Mouse (Mus musculus): ENCODE results near the gene Zdhhc5. TPM values are rescaled to one million over a fixed set of nuclear protein-coding genes. Genes with fewer than 3 reads are reported as not detected.

Zdhhc5 gene
- total and polyA plus RNA-seq, 3 experiments: 25.4 to 45.5 (median 37.7) TPM

DNA sequence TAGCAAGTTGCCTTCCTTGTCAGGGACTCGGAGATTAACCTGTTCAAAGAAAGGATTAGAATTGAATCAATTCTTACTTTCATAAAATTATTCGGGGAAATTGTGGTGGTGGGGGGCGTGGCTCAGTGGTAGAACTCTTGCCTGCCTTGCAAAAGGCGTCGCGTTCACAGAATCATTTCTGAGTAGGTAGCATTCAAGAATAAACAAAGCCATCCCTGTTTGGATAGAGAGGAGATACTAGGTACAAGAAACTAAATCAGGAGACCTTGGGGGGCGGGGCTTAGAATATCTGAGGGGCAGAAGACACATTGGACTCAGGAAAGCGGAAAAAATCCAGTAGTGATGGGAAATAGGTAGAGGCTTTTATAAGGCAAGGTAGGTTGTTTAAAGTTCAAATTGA is 36.0 kb downstream of the Zdhhc5 start, which contains the start of gene Tmx2:
Tmx2 (minus strand) TSS at position 125 of the 400 bp plus-strand sequence.
- Histone ChIP-seq H3K9ac (ENCODE audit: insufficient read depth, low read depth) (peak within 1 kb of the TSS; percentile 75), H3K4me1 (ENCODE audit: control insufficient read depth in 1 of 2, insufficient read depth in 2 of 2) (peaks cover 0 to 26% of the 10 kb centered on the region in 2 experiments; a peak in 2 of 4 replicates), H3K27me3 (replicated peaks) (no peaks in the 10 kb centered on the region), H3K36me3 (replicated peaks in 1 of 2; ENCODE audit: control insufficient read depth in 1 of 2, insufficient read depth in 1 of 2, low read length in 1 of 2) (peaks cover 16 to 45% of the 10 kb centered on the region in 2 experiments), H3K79me2 (replicated peaks; ENCODE audit: control insufficient read depth, extremely low read depth, insufficient read depth, poor library complexity, severe bottlenecking) (peaks cover 27% of the 10 kb centered on the region), H3K4me2 (ENCODE audit: insufficient read depth, low read depth, poor library complexity, severe bottlenecking) (peak within 1 kb of the TSS; percentile 87), H3K27ac (ENCODE audit: insufficient read depth, low read depth) (peak within 1 kb of the TSS; percentile 25; the same call in 1 of the 2 replicates), H3K9me3 (replicated peaks; ENCODE audit: low read length) (no peaks in the 10 kb centered on the region), H3K4me3 (replicated peaks in 1 of 3; ENCODE audit: low read depth in 2 of 3, low read length in 2 of 3, poor library complexity in 1 of 3) (peak within 1 kb of the TSS; percentile 95 to 99 (median 96))
- in situ Hi-C loops (cut with MboI; ENCODE audit: low pct_ligation_motif_present, low pct_unique_long_range_greater_than_20kb, low sequenced_read_pairs): no loop called here
- no peak for DNase-seq (ENCODE audit: extremely low read depth)
- TF ChIP-seq POLR2AphosphoS2 (IDR thresholded peaks at IDR 0.05; ENCODE audit: low read depth, low read length) (no peak), USF2 (conservative IDR thresholded peaks at IDR 0.05; ENCODE audit: low read depth, low read length) (no peak), BHLHE40 (IDR thresholded peaks at IDR 0.05; ENCODE audit: low read depth, low read length) (no peak), JUND (conservative IDR thresholded peaks at IDR 0.05; ENCODE audit: low read depth, low read length) (no peak), MEF2A (IDR thresholded peaks at IDR 0.05; ENCODE audit: borderline replicate concordance, low read depth, low read length) (no peak), HCFC1 (IDR thresholded peaks at IDR 0.05; ENCODE audit: low read depth, low read length) (no peak), IRF4 (IDR thresholded peaks at IDR 0.05; ENCODE audit: low read depth, low read length) (no peak), MXI1 (IDR thresholded peaks at IDR 0.05; ENCODE audit: low read depth, low read length) (0 out of 2 replicates have a peak, but pooled peaks have one; percentile 27), KAT2A (IDR thresholded peaks at IDR 0.05; ENCODE audit: insufficient replicate concordance, low read length) (no peak)
- dilution Hi-C loops (cut with MboI; ENCODE audit: extremely low pct_ligation_motif_present, extremely low pct_unique_long_range_greater_than_20kb, low sequenced_read_pairs): no loop called here

- peaks cover 0 to 26% of the 10 kb centered on the region in 2 experiments; a peak in 2 of 4 replicates for H3K4me1 ChIP-seq (ENCODE audit: control insufficient read depth in 1 of 2, insufficient read depth in 2 of 2)
- in situ Hi-C loops (cut with MboI; ENCODE audit: low pct_ligation_motif_present, low pct_unique_long_range_greater_than_20kb, low sequenced_read_pairs) (no loop called here), dilution Hi-C loops (cut with MboI; ENCODE audit: extremely low pct_ligation_motif_present, extremely low pct_unique_long_range_greater_than_20kb, low sequenced_read_pairs) (no loop called here)
- H3K79me2 ChIP-seq (replicated peaks; ENCODE audit: control insufficient read depth, extremely low read depth, insufficient read depth, poor library complexity, severe bottlenecking): peaks cover 27% of the 10 kb centered on the region
- H3K9ac ChIP-seq (ENCODE audit: insufficient read depth, low read depth): peak within 1 kb of the TSS; percentile 75
- peak; percentile 99 for DNase-seq (ENCODE audit: extremely low read depth)
- peak within 1 kb of the TSS; percentile 95 to 99 (median 96) for H3K4me3 ChIP-seq (replicated peaks in 1 of 3; ENCODE audit: low read depth in 2 of 3, low read length in 2 of 3, poor library complexity in 1 of 3)
- no peaks in the 10 kb centered on the region for H3K27me3 ChIP-seq (replicated peaks)
- no peaks in the 10 kb centered on the region for H3K9me3 ChIP-seq (replicated peaks; ENCODE audit: low read length)
- peak within 1 kb of the TSS; percentile 96 for H3K4me2 ChIP-seq (ENCODE audit: insufficient read depth, low read depth, poor library complexity, severe bottlenecking)
- H3K36me3 ChIP-seq (replicated peaks in 1 of 2; ENCODE audit: control insufficient read depth in 1 of 2, insufficient read depth in 1 of 2, low read length in 1 of 2): peaks cover 20 to 47% of the 10 kb centered on the region in 2 experiments
- H3K27ac ChIP-seq (ENCODE audit: insufficient read depth, low read depth): peak within 1 kb of the TSS; percentile 64
- TF ChIP-seq UBTF (IDR thresholded peaks at IDR 0.05; ENCODE audit: low read depth, low read length): no peak
- 0 out of 2 replicates have a peak, but pooled peaks have one; percentile 2 for TF ChIP-seq CHD1 (IDR thresholded peaks at IDR 0.05; ENCODE audit: low read depth, low read length)
- peak; percentile 53; the same call in 1 of the 2 replicates for TF ChIP-seq SIN3A (IDR thresholded peaks at IDR 0.05; ENCODE audit: low read length)
- TF ChIP-seq MAX (IDR thresholded peaks at IDR 0.05; ENCODE audit: low read length): 0 out of 2 replicates have a peak, but pooled peaks have one; percentile 1
- no peak for TF ChIP-seq PAX5 (IDR thresholded peaks at IDR 0.05; ENCODE audit: low read length)
- no peak for TF ChIP-seq ETS1 (conservative IDR thresholded peaks at IDR 0.05; ENCODE audit: low read depth, low read length)
- no peak for TF ChIP-seq USF1 (IDR thresholded peaks at IDR 0.05; ENCODE audit: low read depth, low read length)
- TF ChIP-seq EP300 (IDR thresholded peaks at IDR 0.05; ENCODE audit: low read length): no peak
- peak; percentile 85 for TF ChIP-seq HCFC1 (IDR thresholded peaks at IDR 0.05; ENCODE audit: low read depth, low read length)
- TF ChIP-seq ZNF384 (IDR thresholded peaks at IDR 0.05; ENCODE audit: low read depth, low read length): no peak
- TF ChIP-seq CTCF (conservative IDR thresholded peaks at IDR 0.05 in 1 of 2, IDR thresholded peaks at IDR 0.05 in 1 of 2; ENCODE audit: low read depth in 2 of 2, low read length in 2 of 2): no peak
- TF ChIP-seq SMC3 (IDR thresholded peaks at IDR 0.05; ENCODE audit: low read depth, low read length): no peak
- TF ChIP-seq MAFK (IDR thresholded peaks at IDR 0.05; ENCODE audit: insufficient replicate concordance, low read length): no peak
- TF ChIP-seq USF2 (conservative IDR thresholded peaks at IDR 0.05; ENCODE audit: low read depth, low read length): no peak
- peak; percentile 66; the same call in 1 of the 2 replicates for TF ChIP-seq NELFE (IDR thresholded peaks at IDR 0.05; ENCODE audit: low read depth, low read length)
- TF ChIP-seq BHLHE40 (IDR thresholded peaks at IDR 0.05; ENCODE audit: low read depth, low read length): no peak
- TF ChIP-seq ZMIZ1 (IDR thresholded peaks at IDR 0.05; ENCODE audit: low read depth, low read length): no peak
- TF ChIP-seq GABPA (IDR thresholded peaks at IDR 0.05; ENCODE audit: insufficient replicate concordance, low read depth, low read length): no peak
- no peak for TF ChIP-seq POLR2AphosphoS2 (IDR thresholded peaks at IDR 0.05; ENCODE audit: low read depth, low read length)
- TF ChIP-seq MEF2A (IDR thresholded peaks at IDR 0.05; ENCODE audit: borderline replicate concordance, low read depth, low read length): no peak; the same call in 1 of the 2 replicates
- TF ChIP-seq ELF1 (IDR thresholded peaks at IDR 0.05; ENCODE audit: low read depth, low read length): peak; percentile 94
- TF ChIP-seq ZKSCAN1 (IDR thresholded peaks at IDR 0.05; ENCODE audit: borderline replicate concordance, low read depth, low read length): no peak
- peak; percentile 13; the same call in 1 of the 2 replicates for TF ChIP-seq IRF4 (IDR thresholded peaks at IDR 0.05; ENCODE audit: low read depth, low read length)
- no peak for TF ChIP-seq ZC3H11A (IDR thresholded peaks at IDR 0.05; ENCODE audit: low read depth, low read length)
- TF ChIP-seq RAD21 (IDR thresholded peaks at IDR 0.05; ENCODE audit: low read depth, low read length): no peak
- peak; percentile 12; the same call in 1 of the 2 replicates for TF ChIP-seq MXI1 (IDR thresholded peaks at IDR 0.05; ENCODE audit: low read depth, low read length)
These were observed 36.8 kb downstream of the Zdhhc5 start, which contains the start of the genes Gm28635 and Med19 for GRCm38 (mm10) chr2:84677968-84678880. Gene Gm28635, minus strand, starts transcription at chr2:84678041. Gene Med19, plus strand, starts transcription at chr2:84678402.

All from CH12.LX (cell line).